Mouse (Mus musculus): ENCODE results near the gene Exoc7. TPM values are rescaled to one million over a fixed set of nuclear protein-coding genes. Genes with fewer than 3 reads are reported as not detected.
"Not testable (repeated sequence)": the region's sequence is repeated elsewhere in the genome, so short reads cannot be mapped to it uniquely, and the experiment has no call there.

Gene Exoc7
- polyA plus RNA-seq, 1 experiment from 2014 or later: 30.5 TPM

DNA sequence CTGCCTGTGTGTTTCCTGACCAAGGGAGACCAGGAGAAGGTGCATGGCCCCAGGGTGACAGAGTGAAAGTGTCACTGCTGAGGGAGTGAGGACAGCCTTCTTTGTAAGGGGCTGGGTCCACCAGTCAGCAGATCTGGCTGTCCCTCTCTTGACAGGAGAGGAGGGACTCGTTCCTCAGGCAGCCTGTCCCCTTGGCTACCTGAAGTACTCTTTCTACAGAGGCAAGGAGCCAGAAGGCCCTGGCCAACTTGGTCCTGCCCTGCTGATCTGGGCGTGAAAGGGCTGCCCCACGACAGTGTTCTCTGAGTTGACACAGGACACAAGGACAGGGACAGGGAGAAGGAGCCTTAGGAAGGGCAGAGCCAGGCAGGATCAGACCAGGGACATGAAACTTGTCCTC lies 10.0 kb downstream of the Exoc7 start:
- peaks cover 71% of the 10 kb centered on the region; the same call in 1 of the 2 replicates for H3K36me3 ChIP-seq (ENCODE audit: inconsistent target)
- WGBS (ENCODE audit: missing documents): 88% methylated on average over 3 of the region's 3 CpGs

DNA sequence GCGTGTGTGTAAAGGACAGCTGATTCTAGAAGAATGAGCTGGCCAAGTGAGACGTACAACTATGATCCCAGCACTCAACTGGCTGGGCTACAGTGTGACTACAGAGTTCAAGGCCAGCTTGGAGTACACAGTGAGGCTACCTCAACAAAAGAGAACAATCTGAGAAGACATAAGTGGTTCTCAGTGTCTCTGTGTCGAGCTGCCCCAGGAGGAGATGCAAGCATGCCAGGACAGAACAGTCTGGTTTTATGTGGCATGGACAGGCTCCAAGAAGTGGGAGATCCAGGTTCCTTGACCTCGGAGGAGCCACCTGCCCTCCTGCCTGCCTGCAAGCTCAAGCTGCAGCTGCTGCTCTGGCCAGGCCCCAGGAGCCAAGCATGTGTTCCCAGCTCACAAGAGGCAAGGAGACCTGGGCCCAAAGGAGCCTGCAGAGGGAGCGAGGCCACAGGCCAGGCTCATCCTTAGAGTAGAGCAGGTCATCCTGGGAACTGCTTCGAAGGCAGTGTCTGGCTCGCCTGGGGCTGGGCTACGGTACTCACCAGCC lies 10.8 kb downstream of the Exoc7 start:
- Histone ChIP-seq H3K4me3 (ENCODE audit: inconsistent target) (no peak overlapping the region), H3K36me3 (ENCODE audit: inconsistent target) (peaks cover 69% of the 10 kb centered on the region; the same call in 1 of the 2 replicates), H3K27ac (no peak overlapping the region), H3K79me2 (ENCODE audit: inconsistent target) (no peaks in the 10 kb centered on the region)
- WGBS (ENCODE audit: missing documents): 95% methylated on average over 8 of the region's 8 CpGs

More for the DNA sequence above, 10.0 kb downstream of the Exoc7 start:
- Histone ChIP-seq H3K27ac (no peak overlapping the region), H3K4me3 (ENCODE audit: inconsistent target) (no peak overlapping the region), H3K79me2 (ENCODE audit: inconsistent target) (no peaks in the 10 kb centered on the region)

DNA sequence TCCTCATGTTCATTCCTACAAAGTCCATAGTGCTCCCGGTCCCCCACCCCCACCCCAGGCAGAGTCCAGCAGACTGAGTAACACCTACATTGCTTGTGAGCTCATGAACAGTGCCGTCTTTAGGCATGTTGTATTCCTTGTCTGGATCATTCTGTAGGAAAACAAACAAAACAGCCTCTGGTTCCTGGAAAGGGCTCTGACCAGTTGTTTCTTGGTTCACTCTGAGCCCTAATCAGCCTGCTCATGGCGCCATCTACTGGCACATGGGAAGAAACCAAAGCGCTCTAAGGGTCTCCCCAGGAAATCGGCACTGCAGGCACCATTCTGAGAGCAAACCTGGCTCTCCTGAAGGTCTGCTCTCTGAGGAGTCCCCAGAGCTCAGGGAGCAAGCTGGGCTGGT lies 12.7 kb downstream of the Exoc7 start:
- Histone ChIP-seq H3K36me3 (ENCODE audit: inconsistent target) (peaks cover 72% of the 10 kb centered on the region), H3K27ac (no peak overlapping the region), H3K4me3 (ENCODE audit: inconsistent target) (no peak overlapping the region), H3K79me2 (ENCODE audit: inconsistent target) (no peaks in the 10 kb centered on the region)
- WGBS (ENCODE audit: missing documents): 49% methylated on average over 5 of the region's 5 CpGs

DNA sequence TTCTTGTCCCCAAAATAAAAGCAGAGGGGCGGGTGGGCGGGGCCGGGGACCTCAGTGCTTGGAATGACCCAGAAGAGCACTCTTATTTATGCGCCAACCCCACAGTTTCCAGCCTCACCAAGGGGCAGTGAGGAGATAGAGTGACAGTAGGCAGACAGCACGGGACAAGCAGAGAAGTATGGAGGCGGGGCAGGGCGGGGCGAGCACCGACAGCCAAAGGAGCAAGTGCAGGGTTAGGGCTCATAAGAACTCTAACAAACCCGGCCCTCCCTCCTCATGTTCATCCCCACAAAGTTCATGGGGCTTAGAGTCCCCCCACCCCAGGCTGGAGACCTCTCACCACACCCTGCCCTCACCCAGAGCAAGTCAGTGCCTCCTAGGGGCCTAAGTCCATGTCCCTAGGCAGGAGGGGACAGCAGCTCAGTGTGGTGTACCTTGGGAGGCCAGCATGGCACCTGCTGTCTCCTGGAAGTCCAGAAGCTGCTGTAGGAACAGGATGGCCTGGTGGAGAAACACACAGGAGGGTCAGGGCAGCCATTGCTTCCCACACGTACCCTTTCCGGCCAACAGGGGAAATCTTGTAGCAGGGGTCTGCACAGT lies 13.4 kb downstream of the Exoc7 start:
- no peak overlapping the region for H3K4me3 ChIP-seq (ENCODE audit: inconsistent target)
- H3K36me3 ChIP-seq (ENCODE audit: inconsistent target): peaks cover 71% of the 10 kb centered on the region
- 91% methylated on average over 12 of the region's 12 CpGs for WGBS (ENCODE audit: missing documents)

DNA sequence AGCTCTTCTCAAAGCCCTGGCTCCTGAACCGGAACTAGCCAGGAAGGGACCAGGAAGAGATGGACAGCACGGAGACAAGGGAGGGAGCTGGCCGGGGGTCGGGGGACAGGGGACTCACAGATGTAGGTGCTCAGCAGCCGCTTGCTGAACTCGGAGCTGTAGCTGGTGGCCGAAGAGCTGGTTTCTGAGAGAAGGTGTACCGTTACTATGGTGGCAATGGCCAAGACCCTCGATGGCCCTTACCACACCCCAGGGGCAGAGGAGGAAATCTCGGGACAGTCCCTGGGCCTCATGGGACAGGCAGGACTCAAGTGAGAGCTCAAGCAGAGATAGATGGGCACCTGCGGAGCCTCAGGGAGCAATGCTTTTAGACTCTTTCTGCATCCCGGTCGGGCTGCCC lies 14.6 kb downstream of the Exoc7 start:
- Histone ChIP-seq H3K27ac (no peak overlapping the region), H3K36me3 (ENCODE audit: inconsistent target) (peaks cover 78% of the 10 kb centered on the region), H3K79me2 (ENCODE audit: inconsistent target) (no peaks in the 10 kb centered on the region), H3K4me3 (ENCODE audit: inconsistent target) (no peak overlapping the region)
- 95% methylated on average over 12 of the region's 13 CpGs for WGBS (ENCODE audit: missing documents)

More for the DNA sequence above, 13.4 kb downstream of the Exoc7 start:
- H3K27ac ChIP-seq: no peak overlapping the region
- no peaks in the 10 kb centered on the region for H3K79me2 ChIP-seq (ENCODE audit: inconsistent target)

DNA sequence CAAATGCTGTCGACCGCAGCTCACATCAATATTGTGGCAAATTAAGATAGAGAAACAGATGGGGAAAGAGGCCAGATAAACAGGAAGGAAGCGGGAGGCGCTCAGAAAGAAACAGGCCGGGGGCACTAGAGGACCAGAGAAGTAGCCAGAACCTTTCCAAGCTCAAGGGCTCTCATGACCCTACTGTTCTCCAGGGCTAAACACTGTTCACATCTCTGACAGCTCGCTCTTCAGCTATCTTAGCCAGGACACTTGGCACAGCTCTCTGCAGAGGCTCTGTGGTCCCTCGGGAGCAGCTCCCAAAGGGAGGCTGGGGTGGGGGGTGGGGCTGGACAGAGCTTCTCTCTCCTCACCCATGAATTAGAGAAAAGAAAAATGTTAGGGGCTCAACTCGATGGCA lies 16.5 kb downstream of the Exoc7 start:
- 83% methylated on average over 6 of the region's 8 CpGs for WGBS (ENCODE audit: missing documents)
- Histone ChIP-seq H3K4me3 (ENCODE audit: inconsistent target) (no peak overlapping the region), H3K79me2 (ENCODE audit: inconsistent target) (no peaks in the 10 kb centered on the region), H3K36me3 (ENCODE audit: inconsistent target) (peaks cover 62% of the 10 kb centered on the region), H3K27ac (no peak overlapping the region)

DNA sequence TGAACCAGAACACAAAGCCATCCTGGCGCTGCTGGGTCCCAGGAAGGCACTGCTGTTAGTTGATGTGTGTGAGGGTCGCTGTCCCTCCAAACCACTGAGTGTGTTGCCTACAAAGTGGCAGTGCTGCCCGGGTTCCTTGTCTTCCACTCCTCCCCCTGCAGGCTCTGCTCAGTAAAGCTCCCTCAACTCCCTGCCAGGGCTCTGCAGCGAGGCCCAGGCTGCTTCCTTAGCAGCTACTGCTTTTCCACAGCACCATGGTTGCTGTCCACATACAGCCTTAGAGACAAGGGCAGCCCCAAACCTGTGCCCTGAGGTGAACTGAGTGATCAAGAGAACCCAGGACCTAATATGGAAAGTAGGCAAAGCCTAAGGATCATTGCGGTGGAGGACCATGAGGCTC lies 19.7 kb downstream of the Exoc7 start:
- H3K4me3 ChIP-seq (ENCODE audit: inconsistent target): no peak overlapping the region
- WGBS (ENCODE audit: missing documents): 78% methylated on average over 5 of the region's 5 CpGs
- no peaks in the 10 kb centered on the region for H3K79me2 ChIP-seq (ENCODE audit: inconsistent target)
- H3K36me3 ChIP-seq (ENCODE audit: inconsistent target): peaks cover 43% of the 10 kb centered on the region
- no peak overlapping the region for H3K27ac ChIP-seq

DNA sequence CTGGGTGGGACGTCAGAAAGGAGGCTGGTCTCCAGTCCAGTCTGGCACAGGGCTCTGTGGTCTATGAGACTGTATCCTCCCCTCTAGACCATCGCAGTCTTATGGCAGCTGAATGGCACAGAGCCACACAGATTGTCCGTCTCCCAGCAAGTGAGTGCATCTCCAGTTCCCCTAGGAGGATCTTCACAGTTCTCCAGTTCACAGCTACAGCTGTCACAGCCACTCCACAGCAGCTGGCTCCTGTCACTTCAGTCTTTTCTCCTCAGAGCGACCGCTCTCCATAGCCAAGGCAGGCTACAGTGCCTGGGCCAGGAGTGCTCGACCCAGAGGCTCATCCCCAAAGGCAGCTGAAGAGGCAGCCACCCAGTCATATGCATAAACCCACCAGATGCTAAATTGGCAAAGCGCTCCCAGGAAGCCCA lies 21.3 kb downstream of the Exoc7 start:
- Histone ChIP-seq H3K4me3 (ENCODE audit: inconsistent target) (no peak overlapping the region), H3K36me3 (ENCODE audit: inconsistent target) (peaks cover 29% of the 10 kb centered on the region), H3K27ac (no peak overlapping the region), H3K79me2 (ENCODE audit: inconsistent target) (no peaks in the 10 kb centered on the region)
- WGBS (ENCODE audit: missing documents): 82% methylated on average over 7 of the region's 7 CpGs

DNA sequence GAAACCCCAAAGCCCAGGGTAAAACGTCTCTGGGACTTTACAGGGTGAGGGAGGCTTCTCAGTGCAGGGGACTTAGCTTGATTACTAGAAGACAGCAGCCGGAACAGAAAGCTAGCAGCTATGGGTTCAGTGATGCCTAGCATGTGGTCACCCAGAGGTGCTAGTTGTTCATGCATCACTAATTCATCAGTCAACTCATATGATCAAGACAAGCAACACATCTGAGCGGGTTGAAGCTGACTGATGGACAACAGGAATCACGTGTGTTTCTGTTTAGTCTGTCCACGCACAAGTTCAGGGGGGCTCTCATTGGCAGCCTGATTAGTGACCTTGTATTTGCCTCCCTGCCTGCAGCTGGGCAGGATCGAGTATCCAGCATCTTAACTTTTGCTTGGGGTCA lies 23.1 kb downstream of the Exoc7 start:
- no peak overlapping the region for H3K4me3 ChIP-seq (ENCODE audit: inconsistent target)
- H3K36me3 ChIP-seq (ENCODE audit: inconsistent target): peaks cover 13% of the 10 kb centered on the region; the same call in 1 of the 2 replicates
- no peak overlapping the region for H3K27ac ChIP-seq
- WGBS (ENCODE audit: missing documents): 70% methylated on average over 6 of the region's 6 CpGs
- no peaks in the 10 kb centered on the region for H3K79me2 ChIP-seq (ENCODE audit: inconsistent target)

DNA sequence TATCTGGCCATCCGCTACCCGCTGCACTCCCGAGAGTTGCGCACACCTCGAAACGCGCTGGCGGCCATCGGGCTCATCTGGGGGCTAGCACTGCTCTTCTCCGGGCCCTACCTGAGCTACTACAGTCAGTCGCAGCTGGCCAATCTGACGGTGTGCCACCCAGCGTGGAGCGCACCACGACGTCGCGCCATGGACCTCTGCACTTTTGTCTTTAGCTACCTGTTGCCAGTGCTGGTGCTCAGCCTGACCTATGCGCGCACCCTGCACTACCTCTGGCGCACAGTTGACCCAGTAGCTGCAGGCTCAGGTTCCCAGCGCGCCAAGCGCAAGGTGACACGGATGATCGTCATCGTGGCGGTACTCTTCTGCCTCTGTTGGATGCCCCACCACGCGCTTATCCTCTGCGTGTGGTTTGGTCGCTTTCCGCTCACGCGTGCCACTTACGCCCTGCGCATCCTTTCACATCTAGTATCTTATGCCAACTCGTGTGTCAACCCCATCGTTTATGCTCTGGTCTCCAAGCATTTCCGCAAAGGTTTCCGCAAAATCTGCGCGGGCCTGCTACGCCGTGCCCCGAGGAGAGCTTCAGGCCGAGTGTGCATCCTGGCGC lies 24.0 kb downstream of the Exoc7 start:
- Histone ChIP-seq H3K4me3 (ENCODE audit: inconsistent target) (no peak overlapping the region), H3K79me2 (ENCODE audit: inconsistent target) (no peaks in the 10 kb centered on the region), H3K27ac (no peak overlapping the region), H3K36me3 (ENCODE audit: inconsistent target) (peaks cover 3% of the 10 kb centered on the region; the same call in 1 of the 2 replicates)
- WGBS (ENCODE audit: missing documents): 12% methylated on average over 48 of the region's 48 CpGs

DNA sequence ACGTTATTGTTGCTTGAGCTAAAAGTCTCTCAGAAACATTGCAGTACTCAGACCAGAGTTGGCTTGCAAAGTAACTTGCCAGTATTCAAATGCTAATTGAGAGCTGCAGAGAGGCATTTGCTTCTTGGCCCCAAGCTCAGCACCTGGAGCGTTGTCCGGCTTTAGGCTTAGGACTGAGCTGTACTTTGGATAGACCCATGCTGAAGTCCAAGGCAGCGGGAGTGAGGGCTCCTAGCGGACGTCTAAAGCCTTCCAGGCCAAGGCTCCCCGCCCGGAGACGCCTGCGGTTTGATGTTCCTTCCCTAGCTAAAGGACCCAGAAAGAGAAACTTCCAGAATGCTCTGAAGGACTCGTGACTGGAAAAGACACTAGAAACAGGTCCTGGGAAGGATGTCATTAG lies 24.9 kb downstream of the Exoc7 start:
- Histone ChIP-seq H3K36me3 (ENCODE audit: inconsistent target) (no peaks in the 10 kb centered on the region), H3K27ac (no peak overlapping the region), H3K79me2 (ENCODE audit: inconsistent target) (no peaks in the 10 kb centered on the region), H3K4me3 (ENCODE audit: inconsistent target) (no peak overlapping the region)
- 3% methylated on average over 11 of the region's 11 CpGs for WGBS (ENCODE audit: missing documents)

DNA sequence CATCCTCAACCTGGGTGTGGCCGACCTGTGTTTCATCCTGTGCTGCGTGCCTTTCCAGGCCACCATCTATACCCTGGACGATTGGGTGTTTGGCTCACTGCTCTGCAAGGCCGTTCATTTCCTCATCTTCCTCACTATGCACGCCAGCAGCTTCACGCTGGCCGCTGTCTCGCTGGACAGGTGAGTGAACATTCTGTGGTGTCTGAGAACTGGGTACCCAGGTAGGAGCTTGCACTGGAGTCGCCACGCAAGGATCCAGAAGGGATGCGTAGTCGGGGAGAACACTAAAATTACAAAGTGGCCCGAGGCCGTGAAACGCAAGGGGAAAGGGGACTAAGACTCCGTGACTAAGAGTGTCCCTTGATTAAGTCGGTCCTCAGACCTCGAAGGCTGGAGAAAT lies 25.4 kb downstream of the Exoc7 start:
- WGBS (ENCODE audit: missing documents): 10% methylated on average over 18 of the region's 18 CpGs
- no peaks in the 10 kb centered on the region for H3K36me3 ChIP-seq (ENCODE audit: inconsistent target)
- no peak overlapping the region for H3K27ac ChIP-seq
- no peak overlapping the region for H3K4me3 ChIP-seq (ENCODE audit: inconsistent target)
- no peaks in the 10 kb centered on the region for H3K79me2 ChIP-seq (ENCODE audit: inconsistent target)

DNA sequence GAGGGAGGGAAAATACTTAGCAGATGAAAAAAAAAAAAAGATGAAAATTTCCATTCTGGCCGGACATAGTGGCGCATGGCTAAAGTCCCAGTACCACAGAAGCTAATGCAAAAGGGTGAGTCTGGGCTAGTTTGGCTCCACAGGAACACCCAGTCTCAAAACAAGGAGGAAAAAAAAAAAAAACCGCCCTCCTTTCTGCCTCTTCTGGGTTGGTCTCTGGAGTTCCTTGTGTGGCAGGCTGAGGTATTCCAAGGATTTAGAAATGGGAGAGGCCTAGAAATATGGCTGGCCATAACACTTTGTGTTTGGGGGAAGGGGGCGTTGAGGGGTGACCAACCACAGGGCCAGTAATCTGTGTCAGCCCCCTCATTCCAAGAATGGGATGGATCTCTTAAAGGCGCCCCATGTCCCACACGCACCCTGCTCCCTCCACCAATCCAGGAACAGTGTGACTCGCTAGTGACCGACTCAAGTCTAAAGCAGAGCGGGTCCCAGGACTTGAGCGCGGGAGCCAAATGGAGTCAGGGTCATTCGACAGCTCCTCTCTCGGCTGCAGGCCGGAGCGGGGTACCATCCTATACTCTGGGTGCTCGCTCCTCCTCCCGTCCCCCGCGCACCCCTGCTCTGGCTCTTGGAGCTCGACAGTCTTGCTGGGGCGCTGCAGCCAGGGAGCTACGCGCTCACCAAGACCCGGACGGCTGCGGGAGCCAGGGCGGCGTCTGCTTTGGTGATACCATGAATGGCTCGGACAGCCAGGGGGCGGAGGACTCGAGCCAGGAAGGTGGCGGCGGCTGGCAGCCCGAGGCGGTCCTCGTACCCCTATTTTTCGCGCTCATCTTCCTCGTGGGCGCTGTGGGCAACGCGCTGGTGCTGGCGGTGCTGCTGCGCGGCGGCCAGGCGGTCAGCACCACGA lies 26.0 kb downstream of the Exoc7 start, which contains the start of gene Galr2:
Gene Galr2 (plus strand): TSS at position 189 of the 913 bp plus-strand sequence.
- WGBS (ENCODE audit: missing documents): 18% methylated on average over 48 of the region's 48 CpGs

DNA sequence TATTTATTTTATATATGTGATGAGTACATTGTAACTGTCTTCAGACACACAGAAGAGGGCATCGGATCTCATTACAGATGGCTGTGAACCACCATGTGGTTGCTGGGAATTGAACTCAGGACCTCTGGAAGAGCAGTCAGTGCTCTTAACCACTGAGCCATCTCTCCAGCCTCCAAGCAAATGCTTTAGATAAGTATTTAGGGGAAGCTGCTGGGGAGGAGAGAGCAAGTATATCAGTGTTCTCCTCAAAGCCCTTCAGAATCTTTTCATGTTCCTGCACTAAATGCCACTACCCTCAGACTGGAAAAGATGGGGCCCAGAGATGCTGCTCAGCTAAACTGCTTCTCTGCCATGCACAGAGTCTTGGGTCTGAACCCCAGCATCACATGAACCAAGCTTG lies 29.8 kb downstream of the Exoc7 start:
- not testable (repeated sequence) for H3K36me3 ChIP-seq (ENCODE audit: inconsistent target); H3K4me3 ChIP-seq (ENCODE audit: inconsistent target); H3K27ac ChIP-seq
- WGBS (ENCODE audit: missing documents): 100% methylated on average over 1 of the region's 1 CpGs
- H3K79me2 ChIP-seq (ENCODE audit: inconsistent target): peaks cover 17% of the 10 kb centered on the region

More for the DNA sequence above, 26.0 kb downstream of the Exoc7 start, which contains the start of gene Galr2:
- H3K36me3 ChIP-seq (ENCODE audit: inconsistent target): no peaks in the 10 kb centered on the region
- no peak within 1 kb of the TSS for H3K4me3 ChIP-seq (ENCODE audit: inconsistent target)
- no peaks in the 10 kb centered on the region for H3K79me2 ChIP-seq (ENCODE audit: inconsistent target)
- no peak within 1 kb of the TSS for H3K27ac ChIP-seq

Data from macrophage (primary cell).